Mouse (Mus musculus) c-Kit-positive CD71-positive TER-119-positive erythroid progenitor cells, embryonic 14.5 days (primary cell): ENCODE results near the gene Tmem52b.
"Not testable (repeated sequence)": the region's sequence is repeated elsewhere in the genome, so short reads cannot be mapped to it uniquely, and the experiment has no call there.

ENCODE experiments used
- DNase-seq: peaks from one replicate; pipeline ENCODE4 v3.0.0-alpha.2; 2013; ENCODE audit warnings: low spot score

Tmem52b gene

DNA sequence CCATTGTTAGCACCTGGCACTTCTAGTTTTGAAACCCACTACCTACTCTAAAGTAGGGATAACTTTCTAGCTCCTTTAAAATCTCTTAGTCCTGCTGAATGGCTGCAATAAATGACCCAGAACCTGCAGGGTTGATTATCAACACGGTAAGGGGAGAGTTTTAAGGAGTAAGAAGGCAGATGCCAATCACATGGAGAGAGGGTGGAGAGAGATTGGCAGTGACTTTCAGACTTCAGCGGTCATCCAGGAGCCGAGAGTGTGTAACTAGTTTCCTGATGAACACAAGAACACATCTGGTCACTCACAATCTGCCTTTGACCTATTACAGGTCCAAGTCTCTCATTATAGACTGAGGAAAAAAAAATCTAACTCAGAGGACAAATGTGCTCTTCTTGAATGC lies at the start of gene Tmem52b:
Tmem52b (plus strand) TSS at position 189 of the 400 bp plus-strand sequence.
- no peak for DNase-seq

- DNase-seq: no peak
These were observed 41.0 kb upstream of the Tmem52b start for GRCm38 (mm10) chr6:129471386-129471785.

GRCm38 (mm10) chr6:129472627-129473026 lies 39.7 kb upstream of the Tmem52b start:
- DNase-seq: no peak

DNA sequence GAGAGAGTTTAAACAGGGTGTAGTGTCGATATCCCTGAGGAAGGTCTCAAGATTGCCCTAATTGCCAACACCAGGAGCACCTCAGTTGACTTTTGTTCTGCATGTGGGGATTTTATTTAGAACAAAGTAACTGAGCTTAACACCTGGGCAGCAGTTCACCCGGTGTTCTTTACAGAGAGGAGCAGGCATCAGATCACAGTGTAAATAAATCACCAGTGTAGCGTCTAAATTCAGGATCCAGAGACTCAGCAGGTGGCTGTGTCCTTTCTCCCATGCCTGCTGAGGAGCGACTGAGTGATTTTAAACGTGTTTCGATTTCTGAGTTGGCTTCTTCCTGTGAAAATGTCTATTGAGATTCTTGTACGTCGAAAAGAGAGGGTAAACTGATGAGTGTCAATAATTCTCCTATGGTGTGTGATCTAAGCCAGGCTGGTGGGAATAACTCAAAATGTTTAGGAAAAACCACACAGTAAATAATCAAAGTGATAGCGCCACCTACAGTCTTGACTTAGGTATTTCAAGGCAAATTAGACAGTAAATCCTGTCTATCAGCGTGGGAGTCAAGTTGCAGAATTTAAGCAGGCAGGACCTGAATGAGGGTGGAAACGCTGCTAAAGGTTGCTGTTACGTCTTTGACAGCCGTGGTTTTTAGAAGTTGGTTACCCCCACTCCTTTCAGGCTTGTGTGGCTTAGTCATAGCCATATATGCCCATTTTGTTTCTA lies 35.8 kb upstream of the Tmem52b start:
- peak; percentile 7 for DNase-seq

GRCm38 (mm10) chr6:129480089-129480958 lies 32.0 kb upstream of the Tmem52b start:
- no peak for DNase-seq

DNA sequence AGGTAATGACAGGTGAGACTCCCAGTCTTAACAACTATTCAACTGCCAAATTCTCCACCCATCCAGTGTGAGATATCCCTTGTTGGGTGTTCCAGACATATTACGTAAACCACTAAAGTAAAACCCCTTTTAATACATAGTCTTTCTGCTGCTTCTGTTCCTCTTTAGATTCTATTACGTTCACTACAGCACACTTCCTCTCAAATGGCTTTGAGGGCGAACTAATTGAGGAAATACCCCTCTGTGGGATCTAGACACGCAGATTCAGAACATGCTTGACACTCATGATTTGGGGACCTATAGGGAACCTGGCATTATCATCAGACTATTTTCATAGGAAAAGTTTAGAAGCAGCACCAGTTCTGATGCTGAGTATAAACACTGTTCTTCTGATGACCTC lies 17.4 kb upstream of the Tmem52b start:
- DNase-seq: no peak

GRCm38 (mm10) chr6:129497345-129498218 lies 14.8 kb upstream of the Tmem52b start:
- DNase-seq: no peak

- DNase-seq: not testable (repeated sequence)
These were observed 12.8 kb upstream of the Tmem52b start for GRCm38 (mm10) chr6:129499516-129499915.

GRCm38 (mm10) chr6:129503471-129503870 lies 8.9 kb upstream of the Tmem52b start:
- no peak for DNase-seq

GRCm38 (mm10) chr6:129507024-129507423 lies 5.3 kb upstream of the Tmem52b start, which contains the start of gene Olr1:
TSS of gene Olr1 (minus strand) at chr6:129507165.
- DNase-seq: no peak

DNA sequence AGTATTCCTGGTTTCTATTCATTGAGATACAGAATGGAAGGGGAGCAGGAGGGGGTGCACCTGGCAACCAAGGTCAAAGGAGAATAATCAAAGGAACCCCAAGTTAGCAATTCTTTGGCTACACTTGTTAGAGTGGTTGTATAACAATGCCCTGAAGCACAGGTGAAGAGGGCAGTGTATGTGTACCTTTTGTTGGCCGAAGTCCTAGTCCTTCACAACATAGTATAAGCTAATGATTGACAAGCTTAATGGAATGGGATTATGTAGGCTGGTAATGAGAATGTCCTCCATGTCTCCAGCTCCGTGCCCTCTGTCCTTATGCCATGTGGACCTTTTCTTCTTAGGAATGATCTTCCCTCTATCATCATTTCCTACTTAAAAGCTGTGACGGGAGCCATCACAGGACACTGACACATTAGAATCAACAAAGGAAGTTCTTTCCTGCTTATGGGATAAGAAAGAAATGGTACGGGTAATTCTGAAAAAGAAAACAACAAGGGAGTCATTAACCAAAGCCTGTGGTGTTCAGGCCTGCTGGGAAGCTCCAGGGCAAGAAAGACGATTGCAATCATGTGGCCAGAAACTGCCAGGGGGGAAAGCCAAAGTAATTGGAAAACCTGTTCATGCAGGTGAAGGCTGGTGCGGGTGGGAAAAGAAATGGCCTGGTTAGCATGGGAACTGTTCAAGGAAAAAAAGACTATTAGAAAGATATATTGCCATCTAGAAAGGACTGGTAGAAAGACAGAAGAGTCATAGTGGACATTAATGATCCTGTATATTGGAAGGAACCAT lies 2.0 kb upstream of the Tmem52b start:
- DNase-seq: no peak

DNA sequence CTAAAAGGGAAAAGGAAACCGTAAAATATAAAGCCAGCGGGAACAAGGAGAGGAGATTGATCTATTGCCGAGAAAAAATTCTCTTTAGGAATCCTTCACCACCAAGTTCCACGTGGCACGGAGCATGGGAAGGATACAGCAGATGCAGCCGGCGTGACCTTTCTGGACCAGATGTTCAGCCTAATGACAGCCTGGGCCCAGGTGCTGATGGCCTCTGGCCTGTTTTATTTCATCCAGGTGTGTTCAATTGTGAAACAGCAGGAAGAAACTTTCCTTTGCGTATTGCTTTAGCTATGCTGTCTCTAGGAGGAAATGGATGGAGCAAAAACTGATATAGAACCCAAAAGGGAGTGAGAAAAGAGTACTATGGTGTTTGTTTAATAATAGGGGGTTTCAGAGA lies 513 bp downstream of the Tmem52b start:
- DNase-seq: no peak

DNA sequence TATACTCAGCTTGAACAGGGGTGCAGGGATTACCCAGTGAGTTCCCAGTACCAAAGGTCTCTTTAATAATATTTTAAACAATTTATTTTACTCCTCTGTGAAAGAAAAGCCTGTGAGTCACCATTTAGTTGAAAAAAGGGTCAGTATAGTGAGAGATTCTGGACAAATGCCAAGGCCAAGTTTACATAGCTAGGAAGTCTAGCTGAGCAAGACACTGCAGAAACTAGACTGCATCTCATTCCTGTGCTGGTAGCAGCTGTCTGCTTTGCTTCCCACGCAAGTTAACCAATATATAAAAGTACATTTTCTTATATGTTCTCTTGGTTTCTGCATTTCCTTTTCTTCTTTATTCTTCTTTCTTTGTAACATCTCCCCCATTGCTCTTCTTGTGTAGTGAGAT lies 1.1 kb downstream of the Tmem52b start:
- no peak for DNase-seq

- DNase-seq: no peak
These were observed 2.0 kb downstream of the Tmem52b start for GRCm38 (mm10) chr6:129514376-129514775.

GRCm38 (mm10) chr6:129515068-129515467 lies 2.7 kb downstream of the Tmem52b start:
- no peak for DNase-seq

- no peak for DNase-seq
These were observed 4.0 kb downstream of the Tmem52b start for GRCm38 (mm10) chr6:129516388-129516787.

DNA sequence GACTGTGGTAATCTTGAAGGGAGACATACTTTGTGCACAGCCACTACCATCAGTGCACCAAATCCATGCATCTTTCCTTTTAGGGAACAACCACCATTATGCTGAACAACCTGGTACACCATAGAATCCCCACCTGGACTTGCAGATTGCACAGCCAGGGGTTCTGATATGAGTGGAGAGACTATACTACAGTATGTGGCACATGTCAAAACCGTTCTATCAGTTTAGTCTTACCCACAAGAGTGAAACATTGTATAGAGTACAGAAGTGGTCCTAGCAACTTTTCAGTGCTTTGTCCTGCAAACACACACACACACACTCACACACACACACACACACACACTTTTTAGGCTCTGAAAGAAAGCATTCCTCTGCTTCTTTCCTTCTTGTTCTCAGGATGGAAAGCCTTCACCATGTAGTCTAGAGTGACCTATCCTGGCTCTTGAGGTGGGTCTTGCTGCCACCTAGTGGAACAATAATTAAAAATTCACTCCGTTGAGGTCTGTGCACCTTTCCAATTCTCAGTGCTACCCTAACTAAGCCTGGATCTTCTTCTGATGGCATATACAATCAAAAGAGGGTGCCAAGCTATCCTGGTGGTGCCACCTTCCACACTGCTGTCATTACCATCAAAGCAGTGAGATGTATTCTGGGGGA lies 5.5 kb downstream of the Tmem52b start:
- DNase-seq: no peak

GRCm38 (mm10) chr6:129526069-129526468 lies 13.7 kb downstream of the Tmem52b start:
- DNase-seq: no peak

GRCm38 (mm10) chr6:129527416-129527815 lies 15.1 kb downstream of the Tmem52b start:
- no peak for DNase-seq

- no peak for DNase-seq
These were observed 17.2 kb downstream of the Tmem52b start for GRCm38 (mm10) chr6:129529605-129530004.

GRCm38 (mm10) chr6:129530261-129530660 lies 17.9 kb downstream of the Tmem52b start:
- DNase-seq: no peak
